Mouse (Mus musculus) adrenal gland (tissue): ENCODE measurements around the gene Chchd6.

Source experiments
- intact Hi-C: fragments of 180-260 bp; cut with DNase I; formaldehyde crosslinking; loops from one replicate; pipeline ENCODE4 v1.15.1; 2025

Gene Chchd6

GRCm38 (mm10) chr6:89535626-89536225 lies 59.7 kb downstream of the Chchd6 start:
- intact Hi-C loops, result no loop called here

GRCm38 (mm10) chr6:89524766-89525165 lies 70.7 kb downstream of the Chchd6 start:
- intact Hi-C loops, result no loop called here

GRCm38 (mm10) chr6:89510154-89510553 lies 85.3 kb downstream of the Chchd6 start:
- intact Hi-C loops, result no loop called here

- intact Hi-C loops, result no loop called here
Observed at GRCm38 (mm10) chr6:89508725-89509124, 86.7 kb downstream of the Chchd6 start.

- intact Hi-C loops, result no loop called here
Observed at GRCm38 (mm10) chr6:89508263-89508662, 87.2 kb downstream of the Chchd6 start.

GRCm38 (mm10) chr6:89499961-89500360 lies 95.5 kb downstream of the Chchd6 start:
- intact Hi-C loops, result no loop called here

- intact Hi-C loops, result no loop called here
Observed at GRCm38 (mm10) chr6:89498764-89499516, 96.5 kb downstream of the Chchd6 start.

GRCm38 (mm10) chr6:89496916-89497315 lies 98.5 kb downstream of the Chchd6 start:
- intact Hi-C loops, result no loop called here

- intact Hi-C loops, result no loop called here
Observed at GRCm38 (mm10) chr6:89492368-89492767, 103.1 kb downstream of the Chchd6 start.

- intact Hi-C loops, result no loop called here
Observed at GRCm38 (mm10) chr6:89490369-89490768, 105.1 kb downstream of the Chchd6 start.

- intact Hi-C loops, result no loop called here
Observed at GRCm38 (mm10) chr6:89489533-89489932, 105.9 kb downstream of the Chchd6 start.

- intact Hi-C loops, result no loop called here
Observed at GRCm38 (mm10) chr6:89486055-89486454, 109.4 kb downstream of the Chchd6 start.

- intact Hi-C loops, result no loop called here
Observed at GRCm38 (mm10) chr6:89481192-89481591, 114.3 kb downstream of the Chchd6 start.

GRCm38 (mm10) chr6:89467908-89468307 lies 127.5 kb downstream of the Chchd6 start:
- intact Hi-C loops, result loop anchor here (5.0 kb wide), 1 partner anchor 106 kb away; the partner anchor contains the start of gene Plxna1

GRCm38 (mm10) chr6:89467290-89467689 lies 128.2 kb downstream of the Chchd6 start:
- intact Hi-C loops, result loop anchor here (5.0 kb wide), 1 partner anchor 105 kb away; the partner anchor contains the start of gene Plxna1

- intact Hi-C loops, result loop anchor here (5.0 kb wide), 1 partner anchor 105 kb away; the partner anchor contains the start of gene Plxna1
Observed at GRCm38 (mm10) chr6:89466875-89467274, 128.6 kb downstream of the Chchd6 start.

- intact Hi-C loops, result loop anchor here (5.0 kb wide), 1 partner anchor 104 kb away; the partner anchor contains the start of gene Plxna1
Observed at GRCm38 (mm10) chr6:89466053-89466708, 129.3 kb downstream of the Chchd6 start.

GRCm38 (mm10) chr6:89462223-89462760 lies 133.2 kb downstream of the Chchd6 start:
- intact Hi-C loops, result no loop called here

GRCm38 (mm10) chr6:89461250-89462222 lies 133.9 kb downstream of the Chchd6 start:
- intact Hi-C loops, result no loop called here

- intact Hi-C loops, result no loop called here
Observed at GRCm38 (mm10) chr6:89459634-89460033, 135.8 kb downstream of the Chchd6 start.

- intact Hi-C loops, result no loop called here
Observed at GRCm38 (mm10) chr6:89457601-89458000, 137.9 kb downstream of the Chchd6 start.
